Mouse (Mus musculus): Measurements from ENCODE around the gene Galnt4. TPM values are rescaled to one million over a fixed set of nuclear protein-coding genes. Genes with fewer than 3 reads are reported as not detected.

Galnt4 gene
- polyA plus RNA-seq, 1 experiment from 2014 or later = 8.6 TPM

DNA sequence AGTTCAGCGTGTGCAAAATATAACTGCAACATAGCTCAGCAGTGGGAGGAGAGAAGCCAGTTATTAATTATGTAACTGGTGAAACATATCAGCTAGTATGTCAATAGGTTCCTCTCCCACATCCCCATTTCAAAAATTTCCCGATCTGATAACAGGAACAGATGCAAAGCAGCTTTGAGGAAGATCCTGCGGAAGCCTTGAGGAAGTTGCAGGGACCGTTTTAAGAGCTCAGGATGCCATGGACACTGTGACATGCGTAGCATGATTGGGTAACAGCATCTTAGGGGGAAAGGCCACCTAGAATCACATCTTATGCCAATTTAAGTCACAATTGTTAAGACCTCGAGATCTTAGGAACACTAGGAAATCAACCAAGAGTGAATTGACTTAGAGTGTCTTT, 18.1 kb upstream of the Galnt4 start:
- no peak for ATAC-seq (ENCODE audit: insufficient number of reproducible peaks, low FRiP score)
- Histone ChIP-seq H3K9me3 (replicated peaks) (no peaks in the 10 kb centered on the region), H3K4me3 (no peak overlapping the region), H3K27ac (ENCODE audit: poor library complexity, severe bottlenecking) (no peak overlapping the region), H3K4me1 (replicated peaks) (no peaks in the 10 kb centered on the region), H3K36me3 (no peaks in the 10 kb centered on the region), H3K9ac (no peak overlapping the region), H3K4me2 (no peak overlapping the region), H3K27me3 (replicated peaks) (no peaks in the 10 kb centered on the region; the same call in 1 of the 2 replicates)
- 73% methylated on average over 6 of the region's 6 CpGs for WGBS

DNA sequence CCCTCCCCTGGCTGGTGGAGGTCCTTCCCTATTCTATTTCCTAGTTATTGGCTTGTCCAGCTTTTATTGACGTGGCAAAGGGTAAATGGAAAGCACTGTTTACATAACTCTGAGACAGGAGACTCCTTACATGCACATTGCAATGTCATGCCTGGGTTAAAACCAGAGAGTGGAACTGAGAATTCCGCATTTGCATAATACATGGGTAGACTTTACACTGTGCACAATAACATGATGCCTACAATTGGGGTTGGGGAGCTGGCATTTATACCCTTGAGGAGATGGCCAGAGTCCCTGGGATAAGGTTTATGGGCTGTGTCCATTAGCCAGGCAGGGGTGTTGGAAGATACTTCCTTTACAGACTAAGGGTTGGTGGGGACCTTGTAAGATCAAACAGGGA, 14.6 kb upstream of the Galnt4 start:
- H3K4me3 ChIP-seq = no peak overlapping the region
- WGBS = 78% methylated on average over 2 of the region's 2 CpGs
- no peaks in the 10 kb centered on the region for H3K9me3 ChIP-seq (replicated peaks)
- H3K4me2 ChIP-seq = no peak overlapping the region
- no peaks in the 10 kb centered on the region for H3K36me3 ChIP-seq
- H3K4me1 ChIP-seq (replicated peaks) = no peaks in the 10 kb centered on the region
- no peak for ATAC-seq (ENCODE audit: insufficient number of reproducible peaks, low FRiP score)
- H3K9ac ChIP-seq = no peak overlapping the region
- no peaks in the 10 kb centered on the region for H3K27me3 ChIP-seq (replicated peaks)
- no peak overlapping the region for H3K27ac ChIP-seq (ENCODE audit: poor library complexity, severe bottlenecking)

DNA sequence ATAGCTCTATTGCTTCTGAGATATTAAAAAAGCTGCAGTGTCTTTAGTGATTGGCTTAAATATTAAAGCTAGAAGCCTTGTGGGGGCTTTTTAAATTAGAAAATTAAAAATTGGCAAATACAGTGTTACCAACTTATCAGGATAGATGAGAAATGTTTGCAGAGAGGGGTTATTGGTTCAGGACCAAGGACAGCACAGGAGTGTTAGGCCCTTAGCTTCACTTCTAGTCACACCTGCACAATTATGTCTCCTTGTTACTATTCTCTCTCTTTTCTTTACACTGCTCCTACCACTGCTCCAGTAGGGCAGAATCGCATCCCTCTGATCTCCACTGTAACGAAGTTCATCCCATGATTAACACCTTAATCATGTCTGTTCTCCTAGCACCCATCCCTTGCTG, 12.8 kb upstream of the Galnt4 start:
- no peak overlapping the region for H3K9ac ChIP-seq
- no peaks in the 10 kb centered on the region for H3K36me3 ChIP-seq
- no peak overlapping the region for H3K27ac ChIP-seq (ENCODE audit: poor library complexity, severe bottlenecking)
- H3K9me3 ChIP-seq (replicated peaks) = no peaks in the 10 kb centered on the region
- H3K4me1 ChIP-seq (replicated peaks) = no peaks in the 10 kb centered on the region
- H3K4me2 ChIP-seq = no peak overlapping the region
- no peaks in the 10 kb centered on the region for H3K27me3 ChIP-seq (replicated peaks)
- no peak for ATAC-seq (ENCODE audit: insufficient number of reproducible peaks, low FRiP score)
- WGBS = 67% methylated on average over 2 of the region's 2 CpGs
- no peak overlapping the region for H3K4me3 ChIP-seq

DNA sequence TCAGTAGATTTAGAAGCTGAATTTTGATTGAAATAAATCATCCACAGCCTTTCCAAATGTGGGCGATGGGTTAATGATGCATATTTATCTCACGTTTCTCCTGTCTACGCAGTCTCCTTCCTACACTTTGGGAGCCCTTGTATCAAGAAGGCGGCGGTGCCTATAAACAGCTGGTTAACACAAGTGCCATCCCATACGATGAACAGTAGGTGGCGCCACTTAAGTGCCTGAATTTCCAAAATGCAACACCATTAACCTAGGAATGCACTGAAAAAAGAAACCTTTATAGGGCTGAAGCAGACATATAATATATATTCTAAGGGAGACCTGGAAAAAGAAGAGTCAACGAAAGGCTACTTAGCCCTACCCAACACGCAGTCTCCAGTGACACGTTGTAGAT, 10.6 kb upstream of the Galnt4 start:
- H3K4me3 ChIP-seq = no peak overlapping the region

DNA sequence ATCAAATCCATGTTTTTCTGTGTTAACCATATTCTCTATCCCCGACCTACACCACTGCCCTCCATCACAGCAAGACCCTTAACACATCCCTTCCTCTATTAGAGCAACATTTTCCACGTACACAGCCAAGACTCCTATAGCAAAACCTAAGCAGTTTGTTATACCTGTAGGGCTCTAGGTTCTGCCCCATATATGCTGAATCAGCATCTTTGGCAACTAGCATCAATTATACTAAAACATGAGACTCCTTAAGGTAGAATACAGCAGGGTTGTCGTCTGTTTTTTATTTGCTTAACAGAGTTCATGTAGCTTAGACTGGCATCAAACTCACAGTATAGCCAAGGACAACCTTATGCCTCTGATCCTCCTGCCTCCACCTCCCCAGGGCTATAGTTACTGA, 2.4 kb upstream of the Galnt4 start:
- no peaks in the 10 kb centered on the region for H3K27me3 ChIP-seq (replicated peaks)
- no peak for ATAC-seq (ENCODE audit: insufficient number of reproducible peaks, low FRiP score)
- 82% methylated on average over 3 of the region's 3 CpGs for WGBS
- no peak overlapping the region for H3K4me2 ChIP-seq
- H3K9ac ChIP-seq = no peak overlapping the region
- no peak overlapping the region for H3K27ac ChIP-seq (ENCODE audit: poor library complexity, severe bottlenecking)
- no peaks in the 10 kb centered on the region for H3K9me3 ChIP-seq (replicated peaks)
- H3K4me3 ChIP-seq = no peak overlapping the region
- H3K36me3 ChIP-seq = peaks cover 14% of the 10 kb centered on the region
- H3K4me1 ChIP-seq (replicated peaks) = peaks cover 11% of the 10 kb centered on the region

More for the DNA sequence above, 10.6 kb upstream of the Galnt4 start:
- no peak overlapping the region for H3K9ac ChIP-seq
- no peaks in the 10 kb centered on the region for H3K36me3 ChIP-seq
- H3K4me2 ChIP-seq = no peak overlapping the region
- no peaks in the 10 kb centered on the region for H3K27me3 ChIP-seq (replicated peaks)
- 71% methylated on average over 10 of the region's 10 CpGs for WGBS
- no peak overlapping the region for H3K27ac ChIP-seq (ENCODE audit: poor library complexity, severe bottlenecking)
- no peaks in the 10 kb centered on the region for H3K9me3 ChIP-seq (replicated peaks)
- H3K4me1 ChIP-seq (replicated peaks) = no peaks in the 10 kb centered on the region
- ATAC-seq (ENCODE audit: insufficient number of reproducible peaks, low FRiP score) = no peak

DNA sequence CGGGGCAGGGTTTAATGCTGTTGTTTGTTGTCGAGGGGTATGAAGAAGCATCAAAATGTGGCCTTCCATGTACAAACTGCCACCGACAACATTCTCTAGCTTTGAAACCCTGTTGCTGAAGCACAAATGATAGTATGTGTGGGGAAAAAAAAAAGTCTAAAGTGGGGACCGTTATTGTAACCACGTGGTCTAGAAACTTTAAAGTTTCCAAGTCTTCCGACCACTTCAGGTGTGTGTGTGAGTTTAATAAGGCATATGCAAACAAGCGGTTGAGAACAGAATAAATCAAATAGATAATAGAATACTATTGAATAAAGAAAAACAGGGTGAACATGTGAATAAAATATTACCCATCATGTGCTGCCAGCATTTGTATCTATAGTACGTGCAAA, 1.7 kb upstream of the Galnt4 start:
- Histone ChIP-seq H3K4me3 (peak overlapping the region; percentile 96), H3K27me3 (replicated peaks) (no peaks in the 10 kb centered on the region), H3K27ac (ENCODE audit: poor library complexity, severe bottlenecking) (peak overlapping the region; percentile 61; the same call in 1 of the 2 replicates), H3K4me1 (replicated peaks) (peaks cover 11% of the 10 kb centered on the region), H3K9me3 (replicated peaks) (no peaks in the 10 kb centered on the region), H3K9ac (peak overlapping the region; percentile 93), H3K36me3 (peaks cover 20% of the 10 kb centered on the region), H3K4me2 (peak overlapping the region; percentile 99)
- WGBS = 42% methylated on average over 8 of the region's 8 CpGs
- ATAC-seq (ENCODE audit: insufficient number of reproducible peaks, low FRiP score) = no peak

DNA sequence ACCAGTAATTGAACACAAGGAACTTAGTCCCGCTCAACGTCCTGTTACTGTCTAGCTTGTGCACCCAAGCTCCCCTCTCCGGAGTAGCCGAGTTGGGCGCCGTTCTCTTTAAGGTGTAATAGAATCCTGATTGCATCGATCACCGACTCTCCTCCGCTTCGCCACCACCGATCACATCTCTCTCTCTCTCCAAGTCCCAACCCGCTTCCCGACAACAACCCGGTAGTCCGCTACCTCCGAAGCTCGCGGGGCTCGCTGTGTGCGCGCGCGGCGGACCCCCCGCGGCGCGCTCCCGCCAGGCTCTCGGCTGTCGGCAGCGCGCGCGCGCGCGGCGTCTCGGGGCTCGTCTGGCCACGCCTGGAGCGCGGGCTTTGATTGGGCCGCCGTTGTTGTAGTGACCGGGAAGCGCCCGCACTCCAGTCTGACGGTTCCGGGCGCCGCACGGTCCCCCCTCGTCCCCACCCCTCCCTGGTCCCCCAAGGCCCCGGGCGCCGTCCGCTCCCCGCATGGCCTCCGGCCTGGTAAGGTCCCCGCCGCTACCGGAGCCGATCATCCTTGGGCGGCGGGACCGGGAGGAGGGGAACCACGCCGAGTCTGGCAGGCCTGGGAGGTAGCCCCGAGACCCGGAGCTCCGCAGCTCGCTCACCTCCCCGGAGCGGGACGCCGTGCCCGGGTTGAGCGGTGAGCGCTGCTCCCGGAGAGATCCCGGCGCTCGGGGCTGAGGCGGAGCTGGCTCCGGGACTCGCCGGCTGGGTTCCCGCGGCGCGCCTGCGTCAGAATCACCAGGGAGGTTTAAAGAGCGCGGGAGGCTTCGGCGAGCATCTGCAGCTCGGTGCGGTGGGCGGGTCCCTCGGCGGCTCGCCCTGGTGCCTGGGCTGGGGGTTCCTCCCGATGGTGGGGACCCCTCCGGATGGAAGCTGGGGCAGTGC, 992 bp upstream of the Galnt4 start, which contains the start of gene Poc1b:
Gene Poc1b, plus strand, starts transcription at position 334 of the 929 bp plus-strand sequence.
- WGBS = under 1% methylated on average over 100 of the region's 106 CpGs
- ATAC-seq (ENCODE audit: insufficient number of reproducible peaks, low FRiP score) = peak; percentile 91
- H3K27ac ChIP-seq (ENCODE audit: poor library complexity, severe bottlenecking) = peak within 1 kb of the TSS; percentile 61
- H3K27me3 ChIP-seq (replicated peaks) = no peaks in the 10 kb centered on the region
- H3K9me3 ChIP-seq (replicated peaks) = no peaks in the 10 kb centered on the region
- H3K4me2 ChIP-seq = peak within 1 kb of the TSS; percentile 99
- peaks cover 20% of the 10 kb centered on the region for H3K36me3 ChIP-seq
- peak within 1 kb of the TSS; percentile 93 for H3K9ac ChIP-seq
- H3K4me3 ChIP-seq = peak within 1 kb of the TSS; percentile 96
- peaks cover 11% of the 10 kb centered on the region for H3K4me1 ChIP-seq (replicated peaks)

DNA sequence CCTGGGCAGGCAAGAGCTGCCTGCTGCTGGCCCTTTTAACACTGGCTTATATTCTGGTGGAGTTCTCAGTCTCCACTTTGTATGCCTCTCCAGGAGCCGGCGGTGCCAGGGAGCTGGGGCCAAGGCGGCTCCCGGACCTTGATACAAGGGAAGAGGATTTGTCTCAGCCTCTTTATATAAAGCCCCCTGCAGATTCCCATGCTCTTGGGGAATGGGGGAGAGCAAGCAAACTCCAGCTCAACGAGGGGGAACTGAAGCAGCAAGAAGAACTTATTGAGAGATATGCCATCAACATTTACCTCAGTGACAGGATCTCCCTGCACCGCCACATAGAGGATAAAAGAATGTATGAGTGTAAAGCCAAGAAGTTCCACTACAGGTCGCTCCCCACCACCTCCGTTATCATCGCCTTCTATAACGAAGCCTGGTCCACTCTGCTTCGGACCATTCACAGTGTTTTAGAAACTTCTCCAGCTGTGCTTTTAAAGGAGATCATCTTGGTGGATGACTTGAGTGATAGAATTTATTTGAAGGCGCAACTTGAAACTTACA, 548 bp downstream of the Galnt4 start:
- H3K27ac ChIP-seq (ENCODE audit: poor library complexity, severe bottlenecking) = 0 out of 2 replicates have a peak overlapping the region, but pooled peaks have one; percentile 28
- peak overlapping the region; percentile 93 for H3K9ac ChIP-seq
- H3K4me2 ChIP-seq = peak overlapping the region; percentile 99
- 26% methylated on average over 12 of the region's 12 CpGs for WGBS
- no peaks in the 10 kb centered on the region for H3K9me3 ChIP-seq (replicated peaks)
- peaks cover 14% of the 10 kb centered on the region for H3K4me1 ChIP-seq (replicated peaks)
- H3K27me3 ChIP-seq (replicated peaks) = no peaks in the 10 kb centered on the region
- no peak for ATAC-seq (ENCODE audit: insufficient number of reproducible peaks, low FRiP score)
- H3K4me3 ChIP-seq = peak overlapping the region; percentile 96
- peaks cover 20% of the 10 kb centered on the region for H3K36me3 ChIP-seq

DNA sequence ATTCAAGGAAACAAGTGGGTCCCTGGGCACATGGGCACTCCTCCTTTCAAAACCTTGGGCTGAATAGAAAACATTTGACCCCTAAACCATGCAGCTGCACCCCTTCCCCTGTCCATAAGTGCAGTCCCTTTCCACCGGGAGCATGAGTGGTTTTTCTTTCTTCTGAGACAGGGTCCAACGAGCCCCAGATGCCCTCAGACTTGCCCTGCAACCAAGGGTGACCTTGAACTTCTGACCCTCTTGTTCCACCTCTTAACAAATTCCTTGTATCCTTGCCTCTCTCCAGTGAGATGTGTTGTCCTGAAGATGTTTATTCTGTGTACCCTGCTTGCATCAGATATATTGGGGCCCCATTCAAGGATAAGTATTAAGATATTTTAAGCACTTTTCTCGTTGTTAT, 5.6 kb downstream of the Galnt4 start:
- no peaks in the 10 kb centered on the region for H3K27me3 ChIP-seq (replicated peaks)
- ATAC-seq (ENCODE audit: insufficient number of reproducible peaks, low FRiP score) = no peak
- 47% methylated on average over 3 of the region's 3 CpGs for WGBS
- no peak overlapping the region for H3K4me3 ChIP-seq
- H3K9ac ChIP-seq = no peak overlapping the region
- no peaks in the 10 kb centered on the region for H3K9me3 ChIP-seq (replicated peaks)
- H3K4me2 ChIP-seq = no peak overlapping the region
- H3K4me1 ChIP-seq (replicated peaks) = peaks cover 28% of the 10 kb centered on the region
- peaks cover 20% of the 10 kb centered on the region for H3K36me3 ChIP-seq
- H3K27ac ChIP-seq (ENCODE audit: poor library complexity, severe bottlenecking) = no peak overlapping the region

DNA sequence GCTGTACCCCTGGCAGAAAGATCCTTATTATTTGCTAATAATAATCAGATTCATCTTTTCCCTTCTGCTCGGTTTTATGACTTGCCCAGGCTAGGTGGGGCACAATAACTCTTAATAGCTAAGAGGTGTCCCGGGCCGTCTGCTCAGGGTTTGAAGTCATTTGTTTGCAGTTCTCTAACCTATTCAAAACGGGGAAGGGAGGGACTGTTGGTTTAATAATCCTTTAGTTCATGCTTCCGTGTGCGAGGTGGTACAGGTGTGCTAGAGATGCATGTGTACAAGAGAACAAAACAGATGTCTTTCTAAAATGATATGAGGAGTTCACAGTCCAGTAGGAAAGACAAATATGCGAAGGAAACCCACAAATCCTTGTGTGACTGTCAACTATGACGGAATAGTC, 6.3 kb downstream of the Galnt4 start:
- no peak for ATAC-seq (ENCODE audit: insufficient number of reproducible peaks, low FRiP score)
- H3K36me3 ChIP-seq = peaks cover 16% of the 10 kb centered on the region
- no peaks in the 10 kb centered on the region for H3K27me3 ChIP-seq (replicated peaks)
- H3K4me1 ChIP-seq (replicated peaks) = peaks cover 27% of the 10 kb centered on the region
- 84% methylated on average over 8 of the region's 8 CpGs for WGBS
- no peak overlapping the region for H3K27ac ChIP-seq (ENCODE audit: poor library complexity, severe bottlenecking)
- no peaks in the 10 kb centered on the region for H3K9me3 ChIP-seq (replicated peaks)
- no peak overlapping the region for H3K4me3 ChIP-seq
- H3K9ac ChIP-seq = no peak overlapping the region
- H3K4me2 ChIP-seq = no peak overlapping the region

DNA sequence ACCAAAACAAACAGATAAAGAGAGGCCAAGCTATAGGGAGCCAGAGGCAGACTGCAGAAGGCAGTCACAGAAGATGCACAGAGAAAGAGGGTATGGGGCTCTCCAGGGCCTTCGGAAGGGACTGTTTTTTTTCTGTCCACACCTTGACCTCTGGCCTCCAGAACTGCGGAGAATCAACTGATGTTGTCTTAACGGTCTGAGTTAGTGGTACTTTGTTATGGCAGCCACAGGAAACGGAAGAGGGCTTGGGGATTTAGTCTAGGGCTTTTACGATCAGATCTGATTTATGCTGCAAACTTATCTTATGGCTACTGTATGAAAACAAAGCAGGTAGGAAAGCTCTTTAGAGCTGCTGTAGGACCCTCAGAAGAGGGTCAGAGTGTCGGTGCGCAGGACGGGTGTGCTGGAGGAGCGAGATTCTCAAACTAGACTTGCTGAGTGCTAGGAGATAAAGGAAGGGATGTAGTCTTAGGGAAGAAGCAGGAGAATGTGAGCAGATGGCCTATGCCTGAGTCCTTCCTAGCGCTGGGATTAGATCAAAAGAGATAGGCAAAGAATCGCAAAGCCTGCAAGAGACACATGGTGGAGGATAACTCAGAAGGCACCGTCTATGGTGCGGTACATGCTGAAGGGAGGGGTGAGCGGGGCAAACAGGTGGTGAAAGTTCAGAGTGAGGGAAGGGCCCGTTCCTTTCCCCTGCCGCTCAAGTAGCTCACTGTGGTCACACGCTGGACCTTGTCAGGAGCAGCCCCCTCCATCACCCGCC, 7.7 kb downstream of the Galnt4 start:
- Histone ChIP-seq H3K4me1 (replicated peaks) (peaks cover 30% of the 10 kb centered on the region), H3K9ac (peak overlapping the region; percentile 37; the same call in 1 of the 2 replicates), H3K4me3 (peak overlapping the region; percentile 25), H3K27me3 (replicated peaks) (no peaks in the 10 kb centered on the region), H3K36me3 (peaks cover 6% of the 10 kb centered on the region), H3K27ac (ENCODE audit: poor library complexity, severe bottlenecking) (no peak overlapping the region), H3K4me2 (peak overlapping the region; percentile 70), H3K9me3 (replicated peaks) (no peaks in the 10 kb centered on the region)
- 12% methylated on average over 18 of the region's 18 CpGs for WGBS
- ATAC-seq (ENCODE audit: insufficient number of reproducible peaks, low FRiP score) = peak; percentile 44; the same call in 1 of the 2 replicates

All from heart, embryonic 12.5 days (tissue).